Mouse (Mus musculus) gastrocnemius, adult 18-20 months (tissue): ENCODE results near the gene Abcg8. TPM values are rescaled to one million over a fixed set of nuclear protein-coding genes. Genes with fewer than 3 reads are reported as not detected.

Experiments
- DNase-seq: peaks from one replicate; pipeline ENCODE4 v3.0.0; 2021; ENCODE audit warnings: low spot score
- total RNA-seq, 2 experiments: library from RNA; stranded (reverse); gene quantifications; 2 replicates each; pipeline ENCODE4 v1.2.3; 2021

Abcg8 gene
- total RNA-seq, 2 experiments from 2014 or later, result not detected

DNA sequence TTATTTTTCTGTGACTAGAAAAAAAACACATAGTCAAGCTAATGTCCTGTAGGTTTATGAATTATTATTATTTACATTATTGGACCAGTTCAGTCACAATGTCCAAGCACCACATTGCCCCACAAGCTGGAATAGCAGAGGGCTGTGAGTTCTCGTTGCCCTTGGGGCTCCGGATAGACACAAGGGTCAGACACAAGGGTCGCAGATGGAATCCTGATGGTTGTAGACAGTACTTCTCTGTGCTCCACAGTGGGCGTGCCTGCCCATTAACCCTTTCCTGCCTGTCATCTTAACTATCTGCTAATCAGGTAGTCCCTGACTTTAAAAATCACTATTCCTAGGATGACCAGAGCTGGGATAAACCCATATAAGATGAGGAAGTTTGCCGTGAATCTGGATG lies 17.9 kb upstream of the Abcg8 start:
- no peak for DNase-seq

DNA sequence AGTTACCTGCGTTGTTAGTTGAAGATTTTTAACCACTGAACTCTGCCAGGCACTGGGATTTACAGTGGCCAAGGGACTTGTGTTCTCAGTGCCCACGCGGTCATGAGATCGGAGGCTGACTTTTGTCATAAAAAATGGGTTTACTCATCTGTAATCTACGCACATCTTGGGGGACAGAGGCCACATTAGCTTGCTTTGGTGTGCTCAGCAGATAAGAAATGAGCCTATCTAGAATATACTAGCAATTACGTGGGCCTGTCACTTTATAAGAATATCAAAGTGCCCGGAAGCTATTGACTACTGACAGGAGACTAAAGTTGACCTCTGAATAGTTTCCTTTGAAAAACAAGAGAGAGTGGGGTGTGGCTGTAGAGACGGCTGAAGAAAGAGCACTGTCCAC lies 17.2 kb upstream of the Abcg8 start:
- DNase-seq, result no peak

- DNase-seq, result no peak
These were observed 11.0 kb upstream of the Abcg8 start for GRCm38 (mm10) chr17:84665053-84665452.

- no peak for DNase-seq
These were observed 10.4 kb upstream of the Abcg8 start for GRCm38 (mm10) chr17:84665691-84666090.

DNA sequence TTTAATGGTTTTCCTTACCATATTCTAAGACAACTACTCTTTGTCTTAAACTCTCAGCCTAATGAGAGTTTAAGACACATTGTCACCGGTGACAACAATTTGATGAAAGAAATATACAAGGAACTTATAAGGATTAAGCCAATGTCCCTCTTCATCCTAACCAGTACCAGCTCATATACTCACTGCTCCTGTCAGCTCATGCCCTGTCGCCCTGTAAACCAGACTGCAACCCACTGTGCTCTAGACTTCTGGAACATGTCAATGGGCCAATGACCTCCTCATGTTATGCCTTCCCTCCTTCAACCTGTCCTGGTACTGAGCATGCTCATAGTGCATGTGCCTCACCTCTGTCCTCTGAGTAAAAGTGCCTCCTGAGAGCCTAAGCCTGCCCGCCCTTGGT lies 8.3 kb upstream of the Abcg8 start:
- DNase-seq, result no peak

DNA sequence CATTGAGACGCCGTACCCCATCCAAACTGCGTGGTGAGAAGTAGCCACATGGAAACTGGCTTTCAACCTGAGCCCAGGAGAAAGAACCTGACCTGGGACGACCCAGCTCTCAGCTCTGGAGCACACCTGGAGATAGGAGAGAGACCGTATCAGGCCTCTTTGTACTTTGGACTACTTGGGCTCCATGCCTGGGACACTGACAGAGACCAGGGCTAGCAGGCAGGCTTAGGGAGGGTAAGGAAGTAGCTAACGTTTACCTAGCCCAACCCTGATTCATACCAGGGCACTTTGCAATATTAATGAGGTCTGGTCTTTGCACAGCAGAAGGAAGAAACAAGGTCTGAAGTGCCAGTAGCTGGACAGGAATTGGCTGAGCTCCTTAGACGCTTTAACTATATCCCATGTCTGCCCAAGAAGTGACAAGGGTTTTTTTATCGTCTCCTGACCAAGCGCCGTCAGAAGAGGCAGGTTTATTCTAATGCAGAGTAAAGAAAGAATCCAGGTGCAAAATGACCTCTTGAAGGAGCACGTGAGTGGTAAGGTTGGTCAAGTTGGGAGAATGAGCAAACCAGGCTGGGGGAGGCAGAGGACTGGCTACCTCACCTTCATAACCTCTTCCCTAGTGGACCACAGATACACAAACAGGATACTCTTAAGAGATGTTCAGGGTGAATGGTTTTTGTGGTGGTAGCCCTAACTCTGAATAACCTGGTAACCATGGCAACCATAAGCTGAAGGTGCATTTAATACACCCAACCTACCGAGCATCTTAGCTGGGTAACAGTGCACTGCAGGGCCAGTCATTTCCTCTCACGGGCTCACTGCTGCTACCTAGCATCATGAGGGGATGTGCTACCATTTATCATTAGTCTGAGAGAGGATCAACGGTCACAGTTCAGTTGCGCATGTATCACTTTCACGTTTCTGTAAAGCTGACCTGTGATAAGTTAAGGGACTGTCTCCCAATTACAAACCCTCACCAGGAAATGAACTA lies 3.4 kb upstream of the Abcg8 start:
- no peak for DNase-seq

DNA sequence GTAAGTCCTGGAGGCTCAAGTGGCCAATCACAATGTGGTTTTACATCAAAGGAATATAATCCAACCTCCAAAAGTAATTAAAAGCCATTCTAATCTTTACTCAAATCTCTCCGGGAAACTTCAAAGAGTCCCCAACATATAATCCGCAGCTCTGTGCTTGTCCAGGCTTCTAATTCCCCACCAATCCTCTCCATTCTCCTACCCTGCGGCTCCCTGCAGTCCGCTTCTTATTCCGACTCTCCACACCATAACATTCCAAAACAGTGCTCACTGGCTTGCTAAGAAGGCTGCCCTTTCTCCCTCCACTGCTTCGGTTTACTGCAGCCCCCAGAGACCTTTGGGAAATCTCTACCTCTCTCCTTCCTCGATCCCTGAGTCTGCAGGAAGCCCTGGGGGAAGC lies 2.1 kb upstream of the Abcg8 start:
- DNase-seq, result no peak

- DNase-seq, result no peak
These were observed 898 bp upstream of the Abcg8 start for GRCm38 (mm10) chr17:84675204-84675603.

DNA sequence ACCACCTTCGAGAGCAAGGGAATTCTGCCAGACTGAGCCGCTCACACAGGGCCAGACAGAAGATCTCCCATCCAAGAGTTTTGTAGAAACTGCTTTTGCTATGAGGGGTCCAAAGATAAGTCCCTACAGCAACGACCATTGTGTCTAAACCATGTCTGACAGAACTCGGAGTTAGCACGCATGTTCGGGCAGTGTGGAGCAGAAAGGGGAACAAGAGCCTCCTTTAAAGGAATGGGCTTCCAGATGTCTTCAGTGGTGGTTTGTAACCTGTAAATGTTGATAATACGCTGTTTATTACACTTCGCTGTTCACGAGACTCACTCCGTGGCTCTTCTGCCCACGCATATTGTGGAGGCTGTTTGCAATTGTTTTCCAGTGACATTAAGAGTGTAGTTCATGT lies 1.5 kb downstream of the Abcg8 start:
- no peak for DNase-seq

DNA sequence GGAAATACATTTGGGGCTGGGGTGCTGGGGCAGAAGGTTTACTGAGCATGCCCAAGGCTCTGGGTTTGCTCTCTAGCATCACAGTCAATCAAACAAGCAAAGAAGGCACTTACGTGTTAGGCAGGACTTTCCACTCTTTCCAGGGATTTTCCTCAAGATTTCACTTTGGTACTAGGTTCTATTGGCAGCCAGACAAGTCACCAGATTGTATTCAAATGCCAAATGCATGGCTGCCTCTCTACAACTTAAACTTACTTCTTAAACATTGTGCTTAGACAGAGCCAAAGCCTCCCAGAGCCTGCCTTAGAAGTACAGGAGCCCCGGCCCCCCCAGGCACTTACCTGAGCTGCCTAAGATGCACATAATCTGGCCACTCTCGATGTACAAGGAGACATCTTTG lies 5.6 kb downstream of the Abcg8 start:
- no peak for DNase-seq

- DNase-seq, result no peak
These were observed 6.9 kb downstream of the Abcg8 start, which contains the start of gene Abcg5 for GRCm38 (mm10) chr17:84682734-84683717. Gene Abcg5, minus strand, starts transcription at chr17:84683011.

GRCm38 (mm10) chr17:84684284-84684683 lies 8.2 kb downstream of the Abcg8 start:
- no peak for DNase-seq

GRCm38 (mm10) chr17:84685286-84685685 lies 9.2 kb downstream of the Abcg8 start:
- DNase-seq, result no peak

DNA sequence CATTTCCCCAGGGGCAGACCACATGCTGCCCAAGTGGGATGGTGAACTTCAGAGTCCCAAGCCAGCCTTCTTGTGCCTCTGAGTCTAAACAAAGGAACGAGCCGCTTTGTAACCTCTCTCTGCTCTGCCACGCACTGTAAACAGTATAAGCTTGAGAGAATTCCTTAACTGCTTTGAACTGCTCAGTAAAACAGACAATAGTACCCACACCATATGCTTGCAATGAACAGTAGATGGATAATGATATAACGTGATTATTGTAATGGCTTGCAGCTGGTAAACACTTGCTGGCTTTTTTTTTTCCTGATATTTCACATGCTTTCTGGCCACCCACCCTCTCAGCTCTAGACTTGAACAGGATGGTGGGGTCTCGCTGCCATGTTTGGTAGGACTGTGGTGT lies 11.9 kb downstream of the Abcg8 start:
- DNase-seq, result no peak

DNA sequence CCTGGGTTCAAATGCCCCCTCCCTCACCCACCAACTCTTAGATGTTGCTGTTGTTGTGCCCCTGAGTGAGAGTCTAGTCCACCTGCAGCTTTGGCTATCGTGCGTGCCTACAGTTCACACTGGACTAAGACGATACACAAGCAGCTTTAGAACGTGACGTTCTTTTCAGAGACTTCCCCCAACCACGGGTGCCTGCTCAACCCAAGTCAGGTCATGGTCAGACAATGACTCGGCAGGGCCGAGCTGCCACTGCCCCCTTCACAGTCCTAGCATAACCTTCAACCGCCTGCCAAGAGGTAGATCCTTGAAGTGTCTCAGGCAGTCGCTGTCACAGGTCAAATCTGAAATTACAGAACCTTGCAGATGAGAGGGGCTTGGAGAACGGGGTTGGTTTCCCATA lies 12.7 kb downstream of the Abcg8 start:
- DNase-seq, result no peak

- no peak for DNase-seq
These were observed 13.2 kb downstream of the Abcg8 start for GRCm38 (mm10) chr17:84689316-84689715.

GRCm38 (mm10) chr17:84690111-84690510 lies 14.0 kb downstream of the Abcg8 start:
- peak; percentile 71 for DNase-seq

- no peak for DNase-seq
These were observed 17.6 kb downstream of the Abcg8 start for GRCm38 (mm10) chr17:84693741-84694140.

- no peak for DNase-seq
These were observed 20.4 kb downstream of the Abcg8 start for GRCm38 (mm10) chr17:84696537-84696936.

- DNase-seq, result peak; percentile 48
These were observed 22.6 kb downstream of the Abcg8 start for GRCm38 (mm10) chr17:84698727-84699126.

DNA sequence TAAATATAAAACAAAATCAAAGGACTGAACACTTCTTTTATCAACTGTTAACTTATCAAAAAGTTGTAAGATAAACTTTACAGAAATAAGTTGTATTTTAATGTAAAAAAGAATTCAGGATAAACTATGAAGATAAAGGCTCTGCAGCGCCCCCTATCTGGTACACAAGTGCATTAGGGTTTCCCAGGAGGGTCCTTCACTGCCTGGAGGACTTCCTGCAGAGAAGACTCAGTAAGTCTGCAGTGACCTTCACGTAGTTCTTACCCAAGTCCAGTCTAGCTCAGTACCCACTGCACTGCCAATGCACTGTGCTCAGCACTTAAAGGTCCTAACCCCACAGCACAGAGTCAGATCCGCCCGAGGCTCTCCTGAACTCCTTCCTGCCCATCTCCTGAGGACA lies 31.3 kb downstream of the Abcg8 start:
- no peak for DNase-seq

DNA sequence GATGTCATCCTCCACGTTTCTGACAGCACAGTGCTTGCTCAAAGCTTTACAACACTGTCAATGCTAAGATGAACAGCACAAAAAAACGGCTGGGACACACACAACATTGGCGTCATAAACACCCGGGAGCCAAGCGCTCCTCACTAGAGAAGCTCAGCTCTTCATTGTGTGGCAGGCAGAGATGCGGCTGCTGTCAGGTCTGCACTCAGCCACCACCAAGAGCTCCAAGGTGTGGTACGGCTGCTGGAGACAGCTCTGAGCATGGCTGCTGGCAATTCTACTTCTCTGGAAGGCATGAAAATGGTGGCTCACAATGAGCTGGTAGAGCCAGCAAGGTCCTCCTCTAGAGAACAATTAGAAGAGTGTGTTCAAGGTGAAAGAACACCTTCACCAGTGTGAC lies 32.7 kb downstream of the Abcg8 start:
- DNase-seq, result no peak
